Mouse (Mus musculus): ENCODE measurements around the gene Srsf10. TPM values are rescaled to one million over a fixed set of nuclear protein-coding genes. Genes with fewer than 3 reads are reported as not detected.

Srsf10 gene
- polyA plus RNA-seq, 1 experiment, result 37.2 TPM

DNA sequence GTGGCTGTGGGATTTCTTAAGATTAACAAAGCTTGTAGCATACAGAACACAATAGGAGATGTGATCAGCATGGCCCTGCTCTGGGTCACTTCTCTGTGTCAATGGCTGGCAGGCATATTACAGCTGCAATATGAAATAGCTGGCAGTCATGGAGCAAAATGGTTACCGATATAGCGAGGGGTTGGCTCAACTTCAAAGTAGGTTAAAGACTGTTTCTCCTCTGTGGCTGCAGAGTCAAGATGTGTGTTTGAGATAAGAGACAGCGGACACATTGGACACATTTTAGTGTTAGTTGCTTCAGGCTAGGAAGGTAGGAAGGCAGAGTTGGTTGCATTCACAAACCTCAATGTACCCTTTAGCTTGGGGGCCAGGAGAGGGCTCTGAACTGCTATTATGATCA, 51.1 kb downstream of the Srsf10 start:
- Histone ChIP-seq H3K79me3 (ENCODE audit: low read depth) (no peaks in the 10 kb centered on the region), H3K36me3 (ENCODE audit: control insufficient read depth, insufficient read depth) (no peaks in the 10 kb centered on the region), H3ac (ENCODE audit: control insufficient read depth, insufficient read length, low read depth) (no peak overlapping the region), H3K4me3 (ENCODE audit: insufficient read depth, poor library complexity, severe bottlenecking) (no peak overlapping the region), H3K79me2 (ENCODE audit: control insufficient read depth, insufficient read depth) (no peaks in the 10 kb centered on the region), H3K27me3 (ENCODE audit: control insufficient read depth, insufficient read depth, insufficient read length) (peaks cover 26% of the 10 kb centered on the region)
- no peak for TF ChIP-seq FOSL1 (IDR thresholded peaks at IDR 0.05; ENCODE audit: insufficient read depth, low read length, poor library complexity, severe bottlenecking)

GRCm38 (mm10) chr4:135909326-135910066, 53.9 kb downstream of the Srsf10 start:
- no peaks in the 10 kb centered on the region for H3K79me2 ChIP-seq (ENCODE audit: control insufficient read depth, insufficient read depth)
- peaks cover 14% of the 10 kb centered on the region for H3K27me3 ChIP-seq (ENCODE audit: control insufficient read depth, insufficient read depth, insufficient read length)
- no peak overlapping the region for H3ac ChIP-seq (ENCODE audit: control insufficient read depth, insufficient read length, low read depth)
- no peaks in the 10 kb centered on the region for H3K79me3 ChIP-seq (ENCODE audit: low read depth)
- no peaks in the 10 kb centered on the region for H3K36me3 ChIP-seq (ENCODE audit: control insufficient read depth, insufficient read depth)
- TF ChIP-seq CEBPB (IDR thresholded peaks at IDR 0.05; ENCODE audit: low read depth), result no peak
- TF ChIP-seq MAX (IDR thresholded peaks at IDR 0.05), result no peak
- no peak for TF ChIP-seq USF1 (IDR thresholded peaks at IDR 0.05; ENCODE audit: low read depth)
- no peak for TF ChIP-seq FOSL1 (IDR thresholded peaks at IDR 0.05; ENCODE audit: insufficient read depth, low read length, poor library complexity, severe bottlenecking)
- TF ChIP-seq CTCF (IDR thresholded peaks at IDR 0.05; ENCODE audit: control insufficient read depth, insufficient read depth, insufficient read length), result no peak
- no peak for TF ChIP-seq MYOG (IDR thresholded peaks at IDR 0.05; ENCODE audit: control insufficient read depth, extremely low read depth, insufficient read length)
- no peak for TF ChIP-seq MYOD1 (IDR thresholded peaks at IDR 0.05; ENCODE audit: control insufficient read depth, insufficient read length, low read depth)
- no peak overlapping the region for H3K4me3 ChIP-seq (ENCODE audit: insufficient read depth, poor library complexity, severe bottlenecking)

DNA sequence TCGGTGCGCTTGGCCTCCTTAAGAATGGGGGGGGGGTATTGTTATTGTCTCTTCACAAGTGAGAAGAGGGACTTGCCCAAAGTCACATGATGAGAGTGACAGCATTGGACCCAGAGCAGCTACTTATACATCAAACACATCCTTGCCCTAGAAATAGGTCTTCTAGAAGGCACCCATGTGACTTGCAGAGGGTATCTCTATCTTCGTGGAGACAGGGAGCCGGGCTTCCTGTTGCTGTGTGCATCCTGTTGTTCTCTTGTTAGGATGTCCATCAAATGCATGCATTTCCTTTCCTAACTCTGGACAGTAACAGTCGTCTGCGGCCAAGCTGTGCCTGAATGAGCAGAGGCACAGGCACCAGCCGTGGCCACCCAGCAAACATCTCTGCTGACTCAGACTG, 56.0 kb downstream of the Srsf10 start:
- peaks cover 8% of the 10 kb centered on the region for H3K27me3 ChIP-seq (ENCODE audit: control insufficient read depth, insufficient read depth, insufficient read length)
- no peaks in the 10 kb centered on the region for H3K79me3 ChIP-seq (ENCODE audit: low read depth)
- H3ac ChIP-seq (ENCODE audit: control insufficient read depth, insufficient read length, low read depth), result no peak overlapping the region
- no peak for TF ChIP-seq CTCF (IDR thresholded peaks at IDR 0.05; ENCODE audit: control insufficient read depth, insufficient read depth, insufficient read length)
- no peak for TF ChIP-seq MYOG (IDR thresholded peaks at IDR 0.05; ENCODE audit: control insufficient read depth, extremely low read depth, insufficient read length)
- TF ChIP-seq FOSL1 (IDR thresholded peaks at IDR 0.05; ENCODE audit: insufficient read depth, low read length, poor library complexity, severe bottlenecking), result no peak
- H3K36me3 ChIP-seq (ENCODE audit: control insufficient read depth, insufficient read depth), result no peaks in the 10 kb centered on the region
- H3K4me3 ChIP-seq (ENCODE audit: insufficient read depth, poor library complexity, severe bottlenecking), result no peak overlapping the region
- no peaks in the 10 kb centered on the region for H3K79me2 ChIP-seq (ENCODE audit: control insufficient read depth, insufficient read depth)

- Histone ChIP-seq H3ac (ENCODE audit: control insufficient read depth, insufficient read length, low read depth) (no peak overlapping the region), H3K36me3 (ENCODE audit: control insufficient read depth, insufficient read depth) (no peaks in the 10 kb centered on the region), H3K27me3 (ENCODE audit: control insufficient read depth, insufficient read depth, insufficient read length) (peaks cover 14% of the 10 kb centered on the region), H3K4me3 (ENCODE audit: insufficient read depth, poor library complexity, severe bottlenecking) (no peak overlapping the region), H3K79me3 (ENCODE audit: low read depth) (no peaks in the 10 kb centered on the region), H3K79me2 (ENCODE audit: control insufficient read depth, insufficient read depth) (no peaks in the 10 kb centered on the region)
- TF ChIP-seq CTCF (IDR thresholded peaks at IDR 0.05; ENCODE audit: control insufficient read depth, insufficient read depth, insufficient read length) (no peak), MAX (IDR thresholded peaks at IDR 0.05) (no peak), USF1 (IDR thresholded peaks at IDR 0.05; ENCODE audit: low read depth) (no peak), MYOD1 (IDR thresholded peaks at IDR 0.05; ENCODE audit: control insufficient read depth, insufficient read length, low read depth) (no peak)
Measured at GRCm38 (mm10) chr4:135912164-135912563, 56.6 kb downstream of the Srsf10 start.

GRCm38 (mm10) chr4:135912835-135913234, 57.3 kb downstream of the Srsf10 start:
- Histone ChIP-seq H3K79me3 (ENCODE audit: low read depth) (no peaks in the 10 kb centered on the region), H3K79me2 (ENCODE audit: control insufficient read depth, insufficient read depth) (no peaks in the 10 kb centered on the region), H3K4me3 (ENCODE audit: insufficient read depth, poor library complexity, severe bottlenecking) (no peak overlapping the region), H3K27me3 (ENCODE audit: control insufficient read depth, insufficient read depth, insufficient read length) (peaks cover 19% of the 10 kb centered on the region), H3ac (ENCODE audit: control insufficient read depth, insufficient read length, low read depth) (no peak overlapping the region), H3K36me3 (ENCODE audit: control insufficient read depth, insufficient read depth) (no peaks in the 10 kb centered on the region)
- TF ChIP-seq CEBPB (IDR thresholded peaks at IDR 0.05; ENCODE audit: low read depth) (no peak), USF1 (IDR thresholded peaks at IDR 0.05; ENCODE audit: low read depth) (no peak), MYOG (IDR thresholded peaks at IDR 0.05; ENCODE audit: control insufficient read depth, extremely low read depth, insufficient read length) (no peak), CTCF (IDR thresholded peaks at IDR 0.05; ENCODE audit: control insufficient read depth, insufficient read depth, insufficient read length) (no peak), MYOD1 (IDR thresholded peaks at IDR 0.05; ENCODE audit: control insufficient read depth, insufficient read length, low read depth) (no peak), FOSL1 (IDR thresholded peaks at IDR 0.05; ENCODE audit: insufficient read depth, low read length, poor library complexity, severe bottlenecking) (no peak), MAX (IDR thresholded peaks at IDR 0.05) (no peak)

DNA sequence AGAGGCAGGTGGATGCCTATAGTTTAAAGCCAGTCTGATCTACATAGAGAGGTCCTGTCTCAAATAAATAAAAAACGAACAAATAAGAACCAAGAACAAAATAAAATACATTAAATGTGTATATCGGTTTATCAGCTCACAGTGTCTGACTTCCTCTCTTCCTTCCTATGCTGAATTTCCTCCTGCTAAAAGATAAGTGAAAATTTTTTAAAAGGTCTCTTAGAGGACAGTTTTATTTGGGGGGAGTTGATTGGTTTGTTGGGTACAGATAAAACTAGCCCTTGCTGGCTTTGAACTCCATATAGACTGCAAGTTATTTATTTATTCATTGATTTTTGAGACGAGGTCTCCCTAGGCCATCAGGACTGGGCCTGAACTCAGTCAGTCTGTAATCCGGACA, 57.9 kb downstream of the Srsf10 start:
- H3K4me3 ChIP-seq (ENCODE audit: insufficient read depth, poor library complexity, severe bottlenecking), result no peak overlapping the region
- peaks cover 20% of the 10 kb centered on the region for H3K27me3 ChIP-seq (ENCODE audit: control insufficient read depth, insufficient read depth, insufficient read length)
- H3K36me3 ChIP-seq (ENCODE audit: control insufficient read depth, insufficient read depth), result no peaks in the 10 kb centered on the region
- no peak overlapping the region for H3ac ChIP-seq (ENCODE audit: control insufficient read depth, insufficient read length, low read depth)
- H3K79me2 ChIP-seq (ENCODE audit: control insufficient read depth, insufficient read depth), result no peaks in the 10 kb centered on the region
- TF ChIP-seq MYOD1 (IDR thresholded peaks at IDR 0.05; ENCODE audit: control insufficient read depth, insufficient read length, low read depth), result no peak
- TF ChIP-seq CEBPB (IDR thresholded peaks at IDR 0.05; ENCODE audit: low read depth), result no peak
- TF ChIP-seq MAX (IDR thresholded peaks at IDR 0.05), result no peak
- no peak for TF ChIP-seq MYOG (IDR thresholded peaks at IDR 0.05; ENCODE audit: control insufficient read depth, extremely low read depth, insufficient read length)
- no peak for TF ChIP-seq CTCF (IDR thresholded peaks at IDR 0.05; ENCODE audit: control insufficient read depth, insufficient read depth, insufficient read length)
- TF ChIP-seq USF1 (IDR thresholded peaks at IDR 0.05; ENCODE audit: low read depth), result no peak
- no peak for TF ChIP-seq FOSL1 (IDR thresholded peaks at IDR 0.05; ENCODE audit: insufficient read depth, low read length, poor library complexity, severe bottlenecking)
- H3K79me3 ChIP-seq (ENCODE audit: low read depth), result no peaks in the 10 kb centered on the region

Measured in C2C12 (cell line).